Mouse (Mus musculus) G1E (cell line): ENCODE measurements around the gene Rspo3.

ENCODE experiments used
- CTCF ChIP-seq: IDR thresholded peaks from 2 replicates; pipeline ENCODE4 v1.5.1; 2012; ENCODE audit warnings: low read depth, low read length, inconsistent platforms, mixed read lengths
- GATA1 ChIP-seq: IDR thresholded peaks from 2 replicates; pipeline ENCODE4 v1.6.1; 2012; ENCODE audit warnings: borderline replicate concordance, low read length, inconsistent platforms, mixed read lengths
- GATA2 ChIP-seq: IDR thresholded peaks from 2 replicates; pipeline ENCODE4 v1.6.1; 2012; ENCODE audit warnings: low read depth, low read length, inconsistent platforms, borderline replicate concordance
- POLR2AphosphoS5 ChIP-seq: IDR thresholded peaks from 2 replicates; pipeline ENCODE4 v1.6.1; 2012; ENCODE audit warnings: low read depth, low read length, inconsistent platforms; ENCODE audit not compliant: insufficient replicate concordance
- TAL1 ChIP-seq: conservative IDR thresholded peaks from 2 replicates; pipeline ENCODE4 v1.6.1; 2012; ENCODE audit warnings: low read depth, low read length, inconsistent platforms, mixed read lengths

DNA sequence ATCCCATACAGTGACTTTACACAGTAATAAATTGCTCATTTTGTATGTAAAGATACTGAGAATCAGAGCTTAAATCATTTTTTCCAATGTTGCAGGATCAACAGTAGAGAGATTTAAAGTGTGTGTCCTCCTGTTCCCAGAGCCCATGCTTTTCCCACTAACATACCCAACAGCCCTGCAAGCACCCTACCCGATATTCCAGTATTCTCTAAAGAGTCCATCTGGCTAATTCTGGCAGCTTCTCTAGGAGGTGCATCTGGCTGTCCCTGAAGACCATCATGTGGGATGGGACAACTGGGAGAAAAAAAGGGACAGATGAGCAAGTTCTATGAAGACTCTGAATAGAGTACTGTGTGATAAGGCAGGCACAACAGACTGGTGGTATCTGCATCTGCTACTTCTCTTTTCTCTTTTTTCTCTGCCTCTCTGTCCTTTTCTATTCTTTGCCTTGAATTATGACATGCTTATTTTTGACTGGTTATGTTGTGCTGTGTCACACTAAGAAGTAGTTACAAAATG, 102.7 kb downstream of the Rspo3 start:
- TF ChIP-seq CTCF (no peak), POLR2AphosphoS5 (no peak), TAL1 (no peak), GATA1 (no peak), GATA2 (no peak)
